Mouse (Mus musculus): ENCODE data around the gene Zfp54.
"Not testable (repeated sequence)": the region's sequence is repeated elsewhere in the genome, so short reads cannot be mapped to it uniquely, and the experiment has no call there.

The Zfp54 gene

DNA sequence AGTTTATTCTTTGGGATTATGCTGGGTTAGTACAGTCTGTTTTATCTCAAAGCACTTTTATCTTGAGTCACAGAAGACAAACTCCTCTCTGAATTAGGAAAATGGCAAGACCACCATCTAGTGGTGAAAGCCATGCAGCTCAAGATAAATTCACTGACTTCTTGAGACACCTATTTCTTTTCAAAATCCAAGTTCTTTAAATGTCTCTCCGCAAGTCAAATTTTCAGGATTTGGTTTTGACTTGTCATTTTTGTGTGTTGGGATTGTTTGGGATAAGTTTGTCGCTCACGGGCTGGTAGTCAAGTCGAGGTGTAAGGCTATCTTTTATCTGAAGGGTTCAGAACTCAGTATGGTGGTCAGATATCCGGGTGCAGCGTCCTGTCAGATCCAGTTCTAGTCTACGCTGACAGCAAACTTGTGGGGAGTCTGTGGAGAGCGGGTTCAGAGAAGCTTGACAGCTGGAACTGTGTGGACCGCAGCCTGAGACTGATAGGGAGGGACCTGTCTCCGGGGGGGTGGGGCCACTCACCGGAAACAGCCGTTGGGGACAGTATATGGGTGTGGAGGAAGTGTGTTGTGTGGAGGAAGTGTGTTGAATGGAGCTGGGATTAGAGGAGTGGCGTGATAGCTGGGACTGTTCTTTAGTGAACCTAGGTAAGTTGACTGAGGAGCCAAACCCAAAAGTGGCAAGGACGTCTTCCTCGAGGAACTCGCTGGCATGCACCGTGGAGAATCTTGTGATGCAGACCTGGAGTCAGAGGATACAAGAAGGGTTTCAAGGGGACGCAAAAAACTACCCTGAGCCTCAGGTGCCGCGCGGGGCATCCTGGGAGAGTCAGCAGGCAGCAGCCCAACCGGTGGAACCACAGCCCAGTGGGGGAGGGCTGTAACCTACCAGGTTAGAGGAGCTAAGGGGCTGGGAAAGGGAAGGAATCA is at the start of gene Zfp54:
Zfp54 (plus strand) TSS at position 564 of the 936 bp plus-strand sequence.
- DNase-seq (ENCODE audit: low spot score), result peak; percentile 83

DNA sequence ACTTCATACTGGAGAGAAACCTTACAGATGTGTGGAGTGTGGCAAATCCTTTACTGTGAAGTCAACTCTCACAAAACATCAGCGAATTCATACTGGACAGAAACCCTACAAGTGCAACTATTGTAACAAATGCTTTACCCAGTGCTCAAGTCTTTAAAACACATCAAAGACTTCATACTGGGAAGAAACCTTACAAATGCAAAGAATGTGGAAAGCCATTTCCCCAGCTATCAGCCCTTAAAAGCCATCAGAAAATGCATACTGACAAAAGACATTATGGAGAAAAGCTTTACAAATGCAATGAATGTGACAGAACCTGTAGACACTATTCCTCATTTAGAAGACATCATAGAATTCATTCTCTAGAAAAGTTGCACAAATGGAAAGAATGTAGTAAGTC is 47.7 kb upstream of the Zfp54 start:
- no peak for DNase-seq (ENCODE audit: low spot score)

DNA sequence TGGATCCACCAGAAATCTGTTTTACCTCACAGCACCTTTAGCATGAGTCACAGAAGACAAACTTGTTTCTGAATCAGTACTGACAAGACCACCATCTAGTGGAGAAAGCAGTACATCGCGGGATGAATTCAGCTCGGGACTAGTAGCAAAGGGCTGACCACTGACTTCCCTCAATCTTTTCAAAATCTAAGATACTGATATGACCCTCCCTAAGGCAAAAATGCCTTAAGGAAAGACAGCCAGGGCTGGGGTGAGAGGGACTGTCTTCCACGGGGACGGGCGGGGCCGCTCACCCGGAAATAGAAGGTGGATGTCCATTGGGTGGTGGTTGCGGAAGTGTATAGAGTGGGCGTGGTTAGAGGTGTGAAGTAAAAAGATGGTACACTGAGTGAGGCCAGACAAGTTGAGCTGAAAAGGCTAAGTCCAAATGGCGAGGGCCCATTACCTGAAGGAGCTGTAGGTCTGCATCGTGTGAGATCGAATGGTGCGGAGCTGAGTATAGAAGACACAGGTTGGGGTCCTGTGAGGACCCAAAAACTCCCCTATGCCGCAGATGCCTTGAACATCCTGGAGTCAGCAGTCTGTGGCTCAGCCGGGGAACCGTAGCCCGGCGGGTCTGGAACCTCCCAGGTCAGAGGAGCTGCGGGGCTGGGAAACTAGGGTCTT is 39.5 kb upstream of the Zfp54 start, which contains the start of gene Zfp677:
Zfp677 (plus strand) TSS at position 358 of the 666 bp plus-strand sequence.
- DNase-seq (ENCODE audit: low spot score), result peak; percentile 81

DNA sequence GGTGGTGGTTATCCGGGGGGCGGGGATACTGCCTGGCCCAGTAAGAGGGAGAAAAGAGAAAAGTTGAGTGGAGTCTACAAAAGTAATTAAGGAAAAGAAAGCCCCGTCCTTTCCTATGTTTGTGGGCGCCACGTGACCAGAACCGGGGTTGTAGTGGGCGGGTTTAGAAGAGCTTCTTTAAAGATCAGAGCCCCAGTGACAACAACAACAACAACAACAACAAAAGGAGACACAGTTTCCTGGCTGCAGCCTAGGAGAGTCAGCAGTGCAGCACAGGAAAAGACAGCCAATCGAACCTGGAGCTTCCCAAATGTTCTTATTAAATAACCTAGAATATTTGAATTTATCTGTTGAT is 39.0 kb upstream of the Zfp54 start:
- DNase-seq (ENCODE audit: low spot score), result no peak

DNA sequence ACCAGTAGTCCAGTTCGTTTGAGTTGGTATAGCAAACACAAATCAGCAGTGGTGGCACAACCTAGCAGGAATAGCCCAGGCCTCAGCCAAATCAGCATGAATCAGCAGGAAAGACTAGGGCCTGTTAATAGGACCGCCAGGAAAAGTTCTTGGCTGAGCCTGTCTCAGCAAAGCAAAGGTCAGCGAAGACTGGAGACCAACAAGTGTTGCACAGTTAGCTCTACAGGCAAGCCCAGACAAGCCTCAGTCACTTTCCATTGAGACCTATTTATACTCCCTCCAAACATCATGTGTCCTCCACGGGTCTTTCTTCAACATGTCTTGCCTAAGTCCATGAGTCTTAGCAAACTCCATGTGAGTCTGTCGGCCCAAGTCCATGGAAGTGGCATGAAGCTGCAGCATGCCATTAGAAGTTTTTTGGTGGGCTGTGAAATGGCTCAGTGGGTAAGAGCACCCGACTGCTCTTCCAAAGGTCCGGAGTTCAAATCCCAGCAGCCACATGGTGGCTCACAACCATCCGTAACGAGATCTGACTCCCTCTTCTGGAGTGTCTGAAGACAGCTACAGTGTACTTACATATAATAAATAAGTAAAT is 15.9 kb downstream of the Zfp54 start:
- not testable (repeated sequence) for DNase-seq (ENCODE audit: low spot score)

DNA sequence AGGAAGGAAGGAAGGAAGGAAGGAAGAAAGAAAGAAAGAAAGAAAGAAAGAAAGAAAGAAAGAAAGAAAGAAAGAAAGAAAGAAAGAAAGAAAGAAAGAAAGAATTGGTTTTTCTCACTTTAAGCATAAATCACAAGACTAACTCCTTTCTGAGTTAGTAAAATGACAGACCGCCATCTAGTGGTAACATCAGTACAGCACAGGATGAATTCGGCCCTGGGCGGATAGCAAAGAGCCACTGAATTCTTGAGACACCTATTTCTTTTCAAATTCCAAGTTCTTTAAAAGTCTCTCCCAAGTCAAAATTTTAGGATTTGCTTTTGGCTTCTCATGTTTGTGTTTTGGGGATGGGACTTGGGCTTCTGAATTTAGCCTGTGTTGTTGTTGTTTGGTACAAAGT is 26.6 kb downstream of the Zfp54 start:
- peak; percentile 92 for DNase-seq (ENCODE audit: low spot score)

DNA sequence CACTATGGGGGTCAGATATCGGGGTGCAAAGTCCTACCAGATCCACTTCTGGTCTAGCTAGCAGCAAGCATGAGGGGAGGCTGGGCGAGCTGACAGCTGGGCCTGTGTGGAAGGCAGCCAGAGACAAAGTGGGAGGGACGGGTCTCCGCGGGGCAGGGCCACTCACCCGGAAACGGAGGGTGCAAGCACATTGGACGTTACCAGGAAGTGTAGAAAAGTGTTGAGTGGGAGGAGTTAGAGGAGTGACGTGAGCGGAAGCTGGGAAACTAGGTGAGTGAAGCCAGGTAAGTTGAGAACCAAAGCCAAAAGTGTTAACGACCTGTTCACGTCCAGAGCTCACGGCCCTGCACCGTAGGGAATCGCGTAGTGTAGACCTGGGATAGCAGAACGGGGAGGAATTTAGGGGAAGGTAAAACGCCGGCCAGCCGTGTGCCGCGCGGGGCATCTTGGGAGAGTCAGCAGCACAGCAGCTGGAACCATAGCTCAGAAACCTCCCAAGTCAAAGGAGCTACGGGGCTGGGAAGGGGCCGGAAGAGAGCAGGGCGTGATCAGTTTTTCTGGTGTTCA is 27.2 kb downstream of the Zfp54 start, which contains the start of gene Zfp51:
Zfp51 (plus strand) TSS at position 237 of the 567 bp plus-strand sequence.
- DNase-seq (ENCODE audit: low spot score), result peak; percentile 93

DNA sequence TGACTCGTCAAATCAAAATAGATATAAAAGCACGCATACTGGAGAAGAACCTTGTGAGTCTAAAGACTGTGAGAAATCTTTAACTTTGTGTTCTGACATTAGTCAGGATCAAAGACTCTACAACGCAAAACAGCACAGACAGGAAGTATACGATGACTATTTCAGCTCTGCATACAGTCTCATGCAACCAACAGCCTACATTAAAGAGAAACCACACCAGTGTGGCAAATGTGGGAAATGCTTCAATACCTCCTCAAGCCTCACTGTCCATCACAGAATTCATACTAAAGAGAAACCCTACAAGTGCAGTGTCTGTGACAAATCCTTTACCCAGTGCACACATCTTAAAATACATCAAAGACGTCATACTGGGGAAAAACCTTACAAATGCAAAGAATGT is 40.5 kb downstream of the Zfp54 start:
- no peak for DNase-seq (ENCODE audit: low spot score)

DNA sequence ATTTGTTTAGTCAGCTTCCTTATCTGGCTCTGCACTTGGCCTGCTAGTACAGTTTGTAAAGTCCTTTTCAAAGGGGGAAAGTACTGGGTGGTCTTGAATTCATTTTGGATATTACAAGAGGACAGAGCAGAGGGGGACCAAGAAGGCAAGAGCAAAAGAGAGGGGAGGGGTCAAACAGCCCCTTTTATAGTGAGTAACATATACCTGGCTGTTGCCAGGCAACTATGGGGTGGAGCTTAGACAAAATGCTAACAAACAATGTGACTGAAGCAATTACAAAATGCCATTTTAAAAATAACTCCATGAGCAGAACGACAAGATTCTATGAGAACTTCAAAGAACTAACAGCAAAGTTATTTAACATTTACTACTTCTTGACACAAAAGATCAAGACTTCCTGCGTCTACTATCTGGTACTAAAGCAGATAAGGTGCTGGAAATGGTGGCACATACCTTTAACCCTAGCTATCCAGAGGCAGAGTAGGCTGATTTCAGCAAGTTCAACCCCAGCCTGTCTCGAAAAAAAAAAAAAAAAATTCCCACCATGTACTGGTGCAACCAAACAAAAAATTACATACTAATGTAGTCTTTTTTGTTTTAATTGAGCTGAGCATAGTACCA is 49.1 kb downstream of the Zfp54 start:
- DNase-seq (ENCODE audit: low spot score), result no peak

DNA sequence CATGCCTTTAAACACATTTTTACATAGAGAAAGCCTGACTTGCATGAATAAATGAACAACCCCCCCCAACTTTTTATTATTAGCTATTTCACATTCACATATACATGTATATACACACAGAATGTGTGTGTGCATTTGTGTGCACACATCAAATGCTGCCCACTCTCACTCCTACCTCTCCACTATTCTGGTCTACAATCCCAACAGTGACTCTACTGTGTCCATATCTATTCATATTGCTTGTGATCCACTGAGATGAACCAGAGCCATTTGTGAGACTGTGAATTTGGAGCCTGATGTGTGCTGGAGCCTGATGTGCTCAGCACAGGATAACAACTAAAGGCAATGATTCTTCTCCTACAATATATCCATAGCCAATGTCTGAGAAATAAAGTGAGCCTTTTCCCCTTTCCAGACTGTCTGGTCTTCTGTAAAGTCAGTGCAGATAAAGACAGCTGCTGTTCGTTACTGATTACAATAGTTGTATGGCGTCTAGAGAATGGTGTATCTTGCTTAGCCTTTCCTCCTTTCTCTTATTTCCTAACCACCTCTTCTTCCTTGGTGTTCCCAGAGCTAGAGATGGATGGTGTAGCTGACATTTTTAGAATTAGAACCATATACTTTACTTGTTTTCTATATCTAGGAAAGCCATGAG is 49.8 kb downstream of the Zfp54 start:
- peak; percentile 5 for DNase-seq (ENCODE audit: low spot score)

DNA sequence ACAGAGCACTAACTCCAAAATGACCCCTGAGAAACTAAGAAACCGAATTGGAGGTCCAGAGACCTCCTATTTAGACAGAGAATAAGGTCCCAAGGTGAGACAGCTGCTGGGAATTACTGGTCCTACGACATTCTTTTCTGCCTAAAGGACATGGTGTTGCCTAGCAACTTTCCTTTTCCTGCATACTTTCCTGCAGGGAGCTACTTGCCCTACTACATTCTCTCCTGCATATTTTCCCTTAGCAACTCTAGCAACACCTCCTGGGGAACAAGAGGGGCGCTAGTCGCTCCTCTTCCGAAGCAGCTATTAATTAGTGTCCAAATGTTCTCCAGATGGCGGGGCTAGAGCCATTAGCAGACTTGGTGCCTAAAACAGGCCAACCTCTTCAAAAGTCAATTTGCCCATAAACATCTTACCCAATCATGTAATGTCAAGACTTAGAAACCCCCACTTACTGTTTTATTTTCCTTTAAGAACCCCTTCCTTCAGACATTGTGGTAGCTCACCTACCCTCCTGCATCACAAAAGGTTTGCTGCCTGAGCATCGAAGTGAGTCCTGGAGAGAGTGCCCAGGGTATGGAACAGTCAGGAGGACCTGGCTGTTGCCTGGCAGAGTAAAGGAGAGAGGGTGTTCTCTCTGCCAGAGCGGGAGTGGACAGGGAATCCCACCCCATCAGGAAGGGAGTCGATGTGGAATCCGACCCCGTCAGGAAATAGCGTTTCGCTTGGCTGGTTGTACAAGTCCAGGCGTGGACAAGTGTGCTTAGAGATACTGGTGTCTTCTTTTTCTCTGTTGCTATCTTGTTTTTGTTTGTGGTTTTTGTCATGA is 50.5 kb downstream of the Zfp54 start:
- peak; percentile 63 for DNase-seq (ENCODE audit: low spot score)

DNA sequence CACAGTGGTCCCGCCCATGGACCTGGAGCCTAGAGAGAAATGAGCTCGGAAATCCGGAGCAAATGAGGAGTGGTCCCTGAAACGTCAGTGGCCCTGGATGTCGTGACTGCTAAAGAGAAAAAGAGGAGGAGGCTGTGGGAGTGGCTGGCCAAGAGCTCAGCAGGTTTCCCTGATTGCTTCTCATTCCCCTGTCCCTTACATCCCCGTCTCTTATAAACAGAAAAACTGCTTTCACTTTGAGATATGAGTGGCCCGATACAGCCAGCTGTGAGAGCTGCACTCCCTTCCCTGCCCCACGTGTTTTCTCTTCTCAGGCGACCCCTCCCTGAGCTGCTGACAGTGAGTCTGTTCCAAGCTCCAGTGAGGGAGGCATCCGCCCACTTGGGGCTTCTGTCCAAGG is 51.7 kb downstream of the Zfp54 start:
- not testable (repeated sequence) for DNase-seq (ENCODE audit: low spot score)

DNA sequence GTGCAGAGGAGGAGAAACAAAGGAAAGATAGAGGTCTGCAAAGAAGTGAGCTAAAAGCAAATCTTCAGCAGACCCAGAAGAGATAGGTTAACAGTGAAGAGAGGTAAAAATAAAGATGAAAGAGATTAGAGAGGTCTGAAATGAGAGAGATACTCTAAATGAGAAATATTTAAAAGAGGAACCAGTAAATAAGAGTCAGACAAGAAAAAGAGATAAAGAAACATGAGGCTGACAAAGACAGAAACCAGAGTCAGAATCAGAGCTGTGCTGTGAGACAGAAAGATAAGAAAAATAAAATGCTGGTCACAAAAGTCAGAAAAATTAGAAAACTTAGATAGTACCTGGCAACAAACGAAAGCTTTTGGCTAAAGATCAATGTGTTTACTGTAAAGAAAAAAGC is 52.3 kb downstream of the Zfp54 start:
- DNase-seq (ENCODE audit: low spot score), result not testable (repeated sequence)

DNA sequence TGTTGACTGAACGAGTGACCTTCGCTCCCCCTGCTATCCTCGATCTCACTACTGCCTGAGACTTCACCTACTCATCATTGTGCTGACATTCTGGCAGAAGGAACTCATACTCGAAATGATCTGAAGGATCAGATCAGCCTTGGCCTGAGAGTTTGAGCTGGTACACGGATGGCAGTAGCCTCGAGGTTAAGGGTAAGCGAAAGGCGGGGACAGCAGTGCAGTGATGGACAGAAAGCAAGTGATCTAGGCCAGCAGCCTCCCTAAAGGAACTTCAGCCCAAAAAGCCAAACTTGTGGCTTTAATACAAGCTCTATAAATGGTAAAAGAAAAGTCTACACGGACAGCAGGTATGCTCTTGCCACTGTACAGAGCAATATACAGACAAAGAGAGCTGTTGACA is 53.3 kb downstream of the Zfp54 start:
- DNase-seq (ENCODE audit: low spot score), result not testable (repeated sequence)

DNA sequence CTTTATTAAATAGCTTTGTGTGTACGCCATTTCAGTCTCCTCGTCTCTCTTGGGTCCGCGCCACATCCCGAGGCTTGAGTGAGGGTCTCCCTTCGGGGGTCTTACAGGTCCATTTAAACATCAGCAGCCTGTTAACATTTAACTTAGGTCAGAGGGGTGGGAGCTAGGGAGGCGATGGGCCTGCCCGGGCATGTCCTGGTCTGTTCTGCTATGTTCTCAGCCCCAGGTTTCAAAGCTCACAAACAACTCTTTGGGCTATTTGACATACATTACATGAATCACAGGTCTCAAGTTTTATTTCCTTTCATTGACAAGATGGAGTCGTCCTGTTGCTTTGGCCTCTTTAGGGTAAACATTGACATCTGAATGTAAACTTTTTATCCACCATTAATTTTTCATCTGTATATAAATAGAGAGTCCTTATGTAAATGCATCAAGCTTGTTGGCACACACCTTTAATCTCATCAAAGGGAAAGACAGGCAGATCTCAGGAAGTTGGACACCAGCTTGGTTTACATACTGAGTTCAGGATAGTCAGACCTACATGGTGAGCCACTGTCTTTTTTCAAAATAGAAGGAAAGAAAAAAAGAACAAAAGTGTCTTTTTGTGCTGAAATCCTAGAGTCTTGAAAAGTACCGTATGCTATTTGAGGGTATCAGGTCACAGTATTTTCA is 55.2 kb downstream of the Zfp54 start:
- not testable (repeated sequence) for DNase-seq (ENCODE audit: low spot score)

Data from embryo, embryonic 10.5 days (tissue).